In the genomic region with DNA sequence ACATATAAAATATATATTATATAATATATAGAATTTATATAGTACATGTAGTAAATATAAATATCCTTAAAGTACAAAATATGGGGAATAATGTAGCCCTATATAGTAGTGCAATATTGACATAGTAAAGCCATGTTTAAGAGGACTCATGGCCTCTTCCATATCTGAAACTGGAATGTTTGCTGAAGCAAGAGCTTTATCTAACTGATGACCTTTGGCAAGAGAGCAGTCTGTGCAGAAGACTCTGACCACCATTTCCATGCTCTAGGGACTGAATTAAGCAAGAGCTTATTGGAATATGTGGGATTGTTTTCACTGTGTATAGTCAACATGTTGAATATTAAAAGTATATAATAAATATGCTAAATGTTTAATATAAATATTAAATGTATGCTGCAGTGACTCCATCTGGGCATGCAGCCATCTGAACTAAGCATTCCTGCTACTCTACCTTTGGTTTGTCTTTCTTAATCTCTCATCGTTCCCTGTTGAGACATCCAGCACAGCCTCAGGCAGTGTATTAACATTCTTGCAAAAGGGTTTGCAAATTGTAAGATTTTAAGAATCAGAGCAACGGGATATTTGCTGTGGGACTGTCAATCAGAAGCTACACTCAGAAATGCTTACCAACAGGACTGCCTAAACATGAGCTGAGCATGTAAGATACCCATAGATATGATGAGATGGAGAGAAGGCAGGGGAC, we compare ENCODE assay signal across 27 mouse cellular contexts.
A peak's percentile ranks its signal among the peaks of the same experiment; 100 is the strongest.
DNase-seq lines count a peak whose midpoint lies in the region; ATAC-seq lines count a peak whose summit lies in the region.
"Had no signal": no experiment of that assay in that cellular context is flagged by ENCODE, and none has a peak within 500 bp of the region (broad histone marks: within the 10 kb centered on the region; RNA-seq: fewer than 3 reads in every experiment).

No protein-coding gene starts in this region.

- no peaks in the 10 kb centered on the region for H3K36me3 ChIP-seq in intestine, embryonic 15.5 days
- H3K36me3 ChIP-seq in liver, embryonic 13.5 days = no peaks in the 10 kb centered on the region
- H3K36me3 ChIP-seq: heart, embryonic 12.5 days; limb, embryonic 15.5 days; midbrain, embryonic 15.5 days had no signal

- peak; percentile 3 for DNase-seq in urinary bladder, postnatal 14 days (ENCODE audit: low spot score)
- DNase-seq in urinary bladder, adult 2 months (ENCODE audit: low spot score) = no peak
- no peak for DNase-seq in liver, embryonic 13.5 days
- DNase-seq in layer of hippocampus, adult 11-12 months (ENCODE audit: low spot score) = no peak
- no peak for DNase-seq in neural tube, embryonic 10.5 days (ENCODE audit: extremely low spot score, low spot score)
- no peak for DNase-seq in lung, postnatal 25 days (ENCODE audit: low spot score)
- DNase-seq: adrenal gland, adult 2 months; adrenal gland, postnatal 36 days; B cell, adult 2 months; cerebellum, adult 2 months; cerebellum, postnatal 14 days; gastrocnemius, postnatal 36 days; heart, adult 2 months; heart, postnatal 4 days; kidney, adult 8-10 months; kidney, postnatal 10 days; lung, postnatal 4 days; right cerebral cortex, postnatal 25 days; thymus, postnatal 14 days had no signal

- H3K9me3 ChIP-seq in intestine, embryonic 15.5 days = no peaks in the 10 kb centered on the region
- no peaks in the 10 kb centered on the region for H3K9me3 ChIP-seq in liver, embryonic 13.5 days (replicated peaks)
- H3K9me3 ChIP-seq: heart, embryonic 12.5 days; limb, embryonic 15.5 days; megakaryocyte, embryonic 14.5 days; midbrain, embryonic 15.5 days had no signal

- no peaks in the 10 kb centered on the region for H3K27me3 ChIP-seq in intestine, embryonic 15.5 days (replicated peaks)
- H3K27me3 ChIP-seq in liver, embryonic 13.5 days = no peaks in the 10 kb centered on the region
- H3K27me3 ChIP-seq: heart, embryonic 12.5 days; limb, embryonic 15.5 days; megakaryocyte, embryonic 14.5 days; midbrain, embryonic 15.5 days had no signal

- WGBS in intestine, embryonic 15.5 days = 63% methylated on average over 2 of the region's 2 CpGs
- 48% methylated on average over 2 of the region's 2 CpGs for WGBS in liver, embryonic 13.5 days (ENCODE audit: insufficient replicate concordance)

- ATAC-seq in intestine, embryonic 15.5 days = peak; percentile 84
- ATAC-seq in liver, embryonic 13.5 days (ENCODE audit: low read depth) = peak; percentile 71
- ATAC-seq: activated CD4-positive, CD25-positive, alpha-beta regulatory T cell, adult 4 months; forebrain, embryonic 14.5 days; midbrain, embryonic 15.5 days had no signal

- no peak overlapping the region for H3K4me2 ChIP-seq in intestine, embryonic 15.5 days (replicated peaks)
- no peak overlapping the region for H3K4me2 ChIP-seq in liver, embryonic 13.5 days
- H3K4me2 ChIP-seq: heart, embryonic 12.5 days; hindbrain, embryonic 14.5 days; limb, embryonic 15.5 days; midbrain, embryonic 15.5 days had no signal

- H3K4me3 ChIP-seq in intestine, embryonic 15.5 days (replicated peaks) = no peak overlapping the region
- no peak overlapping the region for H3K4me3 ChIP-seq in liver, embryonic 13.5 days (replicated peaks)
- H3K4me3 ChIP-seq: heart, adult 2 months; heart, embryonic 12.5 days; limb, embryonic 15.5 days; megakaryocyte, embryonic 14.5 days; midbrain, embryonic 15.5 days had no signal

- no peak overlapping the region for H3K9ac ChIP-seq in intestine, embryonic 15.5 days
- no peak overlapping the region for H3K9ac ChIP-seq in liver, embryonic 13.5 days
- H3K9ac ChIP-seq: heart, embryonic 12.5 days; hindbrain, embryonic 14.5 days; limb, embryonic 15.5 days; midbrain, embryonic 15.5 days had no signal

- H3K4me1 ChIP-seq in intestine, embryonic 15.5 days (replicated peaks) = no peaks in the 10 kb centered on the region
- H3K4me1 ChIP-seq in liver, embryonic 13.5 days (replicated peaks) = no peaks in the 10 kb centered on the region
- H3K4me1 ChIP-seq: heart, embryonic 12.5 days; limb, embryonic 15.5 days; megakaryocyte, embryonic 14.5 days had no signal

- no peak overlapping the region for H3K27ac ChIP-seq in intestine, embryonic 15.5 days
- no peak overlapping the region for H3K27ac ChIP-seq in liver, embryonic 13.5 days
- H3K27ac ChIP-seq: heart, adult 2 months; hindbrain, embryonic 14.5 days; limb, embryonic 15.5 days; midbrain, embryonic 15.5 days had no signal
